Mouse (Mus musculus): ENCODE measurements around the gene Elane. TPM values are rescaled to one million over a fixed set of nuclear protein-coding genes. Genes with fewer than 3 reads are reported as not detected.

Gene Elane
- polyA plus RNA-seq (2014; fragmentation: Illumina TruSeq; extraction: RNeasy Lipid Tissue Mini Kit (QIAGEN cat#74804); ENCODE audit: low read depth, low replicate concordance): not detected

DNA sequence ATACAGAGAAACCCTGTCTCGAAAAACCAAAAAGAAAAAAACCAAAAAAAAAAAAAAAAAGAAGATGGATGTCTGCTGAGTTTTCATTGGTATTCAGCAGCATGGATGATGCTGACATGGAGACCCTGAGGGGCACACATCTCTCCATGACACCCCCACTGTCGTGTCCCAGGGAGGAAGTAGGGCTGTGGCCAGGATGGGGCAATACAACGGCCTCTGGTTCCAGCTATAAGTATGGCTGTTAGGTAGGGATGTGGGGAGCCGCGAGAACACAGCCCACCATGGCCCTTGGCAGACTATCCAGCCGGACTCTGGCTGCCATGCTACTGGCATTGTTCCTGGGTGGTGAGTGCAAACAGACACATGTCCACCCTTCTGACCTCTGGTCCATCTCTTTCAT lies at the start of gene Elane:
Elane (plus strand) TSS at position 194 of the 400 bp plus-strand sequence.

GRCm38 (mm10) chr10:79853860-79854795 lies 31.9 kb upstream of the Elane start, which contains the start of gene Ptbp1:
Ptbp1 (plus strand) TSS chr10:79854427.

DNA sequence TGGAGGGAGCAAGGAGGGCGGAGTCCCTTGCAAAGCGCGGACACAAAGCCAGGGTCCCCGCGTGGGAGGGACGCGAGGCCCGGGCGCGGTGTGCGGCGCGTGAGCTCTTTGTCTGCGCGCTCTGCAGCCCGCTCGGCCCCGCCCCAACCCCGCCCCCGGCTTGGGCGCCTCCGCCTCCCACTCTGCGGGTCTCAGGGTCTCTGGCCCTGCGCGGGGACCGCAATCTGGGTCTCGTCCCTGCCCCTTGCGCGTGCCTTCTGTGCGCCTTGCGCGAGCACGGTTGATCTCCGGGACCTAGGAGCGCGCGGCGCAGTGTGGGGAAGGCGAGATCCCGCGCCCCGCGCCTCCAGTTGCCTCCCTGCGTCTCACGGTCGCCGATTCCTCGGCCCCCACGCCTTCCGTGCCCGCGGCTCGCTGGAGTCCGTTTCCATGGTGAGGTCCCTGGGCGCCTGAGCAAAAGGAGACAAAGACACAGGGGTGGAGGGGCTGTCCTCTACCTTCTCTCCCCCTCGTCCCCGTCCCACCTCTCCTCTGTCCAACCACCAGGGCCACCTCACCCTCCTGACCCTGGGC lies 11.7 kb upstream of the Elane start, which contains the start of the genes Prtn3 and Plppr3:
Prtn3 (plus strand) TSS at position 187 of the 573 bp plus-strand sequence.
Plppr3 (minus strand) TSS at position 345 of the 573 bp plus-strand sequence.

GRCm38 (mm10) chr10:79890670-79891069 lies 4.6 kb downstream of the Elane start, which contains the start of gene Cfd:
Cfd (plus strand) TSS chr10:79890853.

GRCm38 (mm10) chr10:79908167-79909091 lies 22.4 kb downstream of the Elane start, which contains the start of gene Med16:
Med16 (minus strand) TSS chr10:79908923.

GRCm38 (mm10) chr10:79910556-79910955 lies 24.5 kb downstream of the Elane start, which contains the start of gene Gm26602:
Gm26602 (plus strand) TSS chr10:79910856.

DNA sequence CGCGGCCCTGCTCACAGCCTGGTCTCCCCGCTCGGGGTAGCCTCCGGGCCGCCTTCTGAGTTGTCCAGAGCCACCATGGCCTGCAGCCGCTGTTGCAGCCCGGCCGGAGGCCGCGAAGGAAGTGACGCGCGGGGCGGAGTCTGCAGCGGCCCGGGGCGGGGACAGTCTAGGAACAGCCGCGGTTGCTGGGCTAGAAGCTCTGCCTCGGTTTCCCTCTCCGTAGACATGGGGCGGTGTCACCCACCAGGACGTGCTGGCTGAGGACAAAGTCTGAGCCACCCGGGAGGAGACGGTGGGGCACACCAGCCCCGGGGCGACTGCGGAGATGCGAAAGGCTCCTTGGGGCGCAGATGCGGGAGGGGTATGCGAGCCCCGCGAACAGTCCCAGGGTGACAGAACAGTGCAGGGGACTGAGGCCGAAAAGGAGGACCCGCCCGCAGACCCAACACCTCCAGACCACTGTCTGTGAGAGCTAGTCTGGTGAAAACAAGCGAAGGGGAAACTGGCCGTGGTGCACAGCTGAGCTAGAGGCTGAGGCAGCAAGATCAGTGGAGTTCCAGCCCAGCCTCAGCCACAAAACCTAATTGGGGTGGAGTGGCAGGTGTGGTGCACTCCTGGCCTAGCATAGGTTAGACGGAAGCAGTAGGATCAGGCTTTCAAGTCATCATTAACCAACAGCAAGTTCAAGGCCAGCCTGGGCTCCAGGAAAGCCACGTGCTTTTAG lies 30.9 kb downstream of the Elane start, which contains the start of gene Kiss1r:
Kiss1r (plus strand) TSS at position 164 of the 724 bp plus-strand sequence.

GRCm38 (mm10) chr10:79920958-79921535 lies 35.0 kb downstream of the Elane start, which contains the start of gene R3hdm4:
R3hdm4 (minus strand) TSS chr10:79921208.

GRCm38 (mm10) chr10:79926491-79927323 lies 40.7 kb downstream of the Elane start, which contains the start of gene Arid3a:
Arid3a (plus strand) TSS chr10:79927043.

Other genes starting within 250 kb of the Elane start
- not detected for gene Shc2, start 248.3 kb upstream of the Elane start, polyA plus RNA-seq (2014; fragmentation: Illumina TruSeq; extraction: RNeasy Lipid Tissue Mini Kit (QIAGEN cat#74804); ENCODE audit: low read depth, low replicate concordance)
- gene Odf3l2, start 240.5 kb upstream of the Elane start, polyA plus RNA-seq (2014; fragmentation: Illumina TruSeq; extraction: RNeasy Lipid Tissue Mini Kit (QIAGEN cat#74804); ENCODE audit: low read depth, low replicate concordance): not detected
- not detected for gene Madcam1, start 221.7 kb upstream of the Elane start, polyA plus RNA-seq (2014; fragmentation: Illumina TruSeq; extraction: RNeasy Lipid Tissue Mini Kit (QIAGEN cat#74804); ENCODE audit: low read depth, low replicate concordance)
- gene Tpgs1, start 216.9 kb upstream of the Elane start, polyA plus RNA-seq (2014; fragmentation: Illumina TruSeq; extraction: RNeasy Lipid Tissue Mini Kit (QIAGEN cat#74804); ENCODE audit: low read depth, low replicate concordance): not detected
- not detected for gene Cdc34, start 204.1 kb upstream of the Elane start, polyA plus RNA-seq (2014; fragmentation: Illumina TruSeq; extraction: RNeasy Lipid Tissue Mini Kit (QIAGEN cat#74804); ENCODE audit: low read depth, low replicate concordance)
- not detected for gene Gzmm, start 197.2 kb upstream of the Elane start, polyA plus RNA-seq (2014; fragmentation: Illumina TruSeq; extraction: RNeasy Lipid Tissue Mini Kit (QIAGEN cat#74804); ENCODE audit: low read depth, low replicate concordance)
- 293 TPM for gene Bsg, start 181.8 kb upstream of the Elane start, polyA plus RNA-seq (2014; fragmentation: Illumina TruSeq; extraction: RNeasy Lipid Tissue Mini Kit (QIAGEN cat#74804); ENCODE audit: low read depth, low replicate concordance)
- not detected for gene Hcn2, start 169.6 kb upstream of the Elane start, polyA plus RNA-seq (2014; fragmentation: Illumina TruSeq; extraction: RNeasy Lipid Tissue Mini Kit (QIAGEN cat#74804); ENCODE audit: low read depth, low replicate concordance)
- gene Polrmt, start 139.7 kb upstream of the Elane start, polyA plus RNA-seq (2014; fragmentation: Illumina TruSeq; extraction: RNeasy Lipid Tissue Mini Kit (QIAGEN cat#74804); ENCODE audit: low read depth, low replicate concordance): 4.2 TPM
- not detected for gene Fgf22, start 131.2 kb upstream of the Elane start, polyA plus RNA-seq (2014; fragmentation: Illumina TruSeq; extraction: RNeasy Lipid Tissue Mini Kit (QIAGEN cat#74804); ENCODE audit: low read depth, low replicate concordance)
- 0.36 TPM for gene Rnf126, start 119.3 kb upstream of the Elane start, polyA plus RNA-seq (2014; fragmentation: Illumina TruSeq; extraction: RNeasy Lipid Tissue Mini Kit (QIAGEN cat#74804); ENCODE audit: low read depth, low replicate concordance)
- 2.6 TPM for gene Fstl3, start 109.0 kb upstream of the Elane start, polyA plus RNA-seq (2014; fragmentation: Illumina TruSeq; extraction: RNeasy Lipid Tissue Mini Kit (QIAGEN cat#74804); ENCODE audit: low read depth, low replicate concordance)
- gene Prss57, start 95.3 kb upstream of the Elane start, polyA plus RNA-seq (2014; fragmentation: Illumina TruSeq; extraction: RNeasy Lipid Tissue Mini Kit (QIAGEN cat#74804); ENCODE audit: low read depth, low replicate concordance): not detected
- gene Palm, start 92.7 kb upstream of the Elane start, polyA plus RNA-seq (2014; fragmentation: Illumina TruSeq; extraction: RNeasy Lipid Tissue Mini Kit (QIAGEN cat#74804); ENCODE audit: low read depth, low replicate concordance): 1.1 TPM
- 0.49 TPM for gene Misp, start 65.3 kb upstream of the Elane start, polyA plus RNA-seq (2014; fragmentation: Illumina TruSeq; extraction: RNeasy Lipid Tissue Mini Kit (QIAGEN cat#74804); ENCODE audit: low read depth, low replicate concordance)
- gene Ptbp1, start 31.8 kb upstream of the Elane start, polyA plus RNA-seq (2014; fragmentation: Illumina TruSeq; extraction: RNeasy Lipid Tissue Mini Kit (QIAGEN cat#74804); ENCODE audit: low read depth, low replicate concordance): 40.9 TPM
- gene Prtn3, start 11.8 kb upstream of the Elane start, polyA plus RNA-seq (2014; fragmentation: Illumina TruSeq; extraction: RNeasy Lipid Tissue Mini Kit (QIAGEN cat#74804); ENCODE audit: low read depth, low replicate concordance): not detected
- not detected for gene Plppr3, start 11.6 kb upstream of the Elane start, polyA plus RNA-seq (2014; fragmentation: Illumina TruSeq; extraction: RNeasy Lipid Tissue Mini Kit (QIAGEN cat#74804); ENCODE audit: low read depth, low replicate concordance)
- not detected for gene Cfd, start 4.6 kb downstream of the Elane start, polyA plus RNA-seq (2014; fragmentation: Illumina TruSeq; extraction: RNeasy Lipid Tissue Mini Kit (QIAGEN cat#74804); ENCODE audit: low read depth, low replicate concordance)
- 0.20 TPM for gene Med16, start 22.7 kb downstream of the Elane start, polyA plus RNA-seq (2014; fragmentation: Illumina TruSeq; extraction: RNeasy Lipid Tissue Mini Kit (QIAGEN cat#74804); ENCODE audit: low read depth, low replicate concordance)
- gene Gm26602, start 24.6 kb downstream of the Elane start, polyA plus RNA-seq (2014; fragmentation: Illumina TruSeq; extraction: RNeasy Lipid Tissue Mini Kit (QIAGEN cat#74804); ENCODE audit: low read depth, low replicate concordance): not detected
- 0.16 TPM for gene Kiss1r, start 30.7 kb downstream of the Elane start, polyA plus RNA-seq (2014; fragmentation: Illumina TruSeq; extraction: RNeasy Lipid Tissue Mini Kit (QIAGEN cat#74804); ENCODE audit: low read depth, low replicate concordance)
- 6.4 TPM for gene R3hdm4, start 35.0 kb downstream of the Elane start, polyA plus RNA-seq (2014; fragmentation: Illumina TruSeq; extraction: RNeasy Lipid Tissue Mini Kit (QIAGEN cat#74804); ENCODE audit: low read depth, low replicate concordance)
- gene Arid3a, start 40.8 kb downstream of the Elane start, polyA plus RNA-seq (2014; fragmentation: Illumina TruSeq; extraction: RNeasy Lipid Tissue Mini Kit (QIAGEN cat#74804); ENCODE audit: low read depth, low replicate concordance): 3.1 TPM
- 1.7 TPM for gene Wdr18, start 73.9 kb downstream of the Elane start, polyA plus RNA-seq (2014; fragmentation: Illumina TruSeq; extraction: RNeasy Lipid Tissue Mini Kit (QIAGEN cat#74804); ENCODE audit: low read depth, low replicate concordance)
- gene Grin3b, start 84.5 kb downstream of the Elane start, polyA plus RNA-seq (2014; fragmentation: Illumina TruSeq; extraction: RNeasy Lipid Tissue Mini Kit (QIAGEN cat#74804); ENCODE audit: low read depth, low replicate concordance): not detected
- 0.40 TPM for gene Tmem259, start 98.1 kb downstream of the Elane start, polyA plus RNA-seq (2014; fragmentation: Illumina TruSeq; extraction: RNeasy Lipid Tissue Mini Kit (QIAGEN cat#74804); ENCODE audit: low read depth, low replicate concordance)
- gene Cnn2, start 102.3 kb downstream of the Elane start, polyA plus RNA-seq (2014; fragmentation: Illumina TruSeq; extraction: RNeasy Lipid Tissue Mini Kit (QIAGEN cat#74804); ENCODE audit: low read depth, low replicate concordance): 3.0 TPM
- 0.12 TPM for gene Abca7, start 110.2 kb downstream of the Elane start, polyA plus RNA-seq (2014; fragmentation: Illumina TruSeq; extraction: RNeasy Lipid Tissue Mini Kit (QIAGEN cat#74804); ENCODE audit: low read depth, low replicate concordance)
- not detected for gene Arhgap45, start 130.4 kb downstream of the Elane start, polyA plus RNA-seq (2014; fragmentation: Illumina TruSeq; extraction: RNeasy Lipid Tissue Mini Kit (QIAGEN cat#74804); ENCODE audit: low read depth, low replicate concordance)
- 0.32 TPM for gene Polr2e, start 153.5 kb downstream of the Elane start, polyA plus RNA-seq (2014; fragmentation: Illumina TruSeq; extraction: RNeasy Lipid Tissue Mini Kit (QIAGEN cat#74804); ENCODE audit: low read depth, low replicate concordance)
- gene Gpx4, start 160.9 kb downstream of the Elane start, polyA plus RNA-seq (2014; fragmentation: Illumina TruSeq; extraction: RNeasy Lipid Tissue Mini Kit (QIAGEN cat#74804); ENCODE audit: low read depth, low replicate concordance): 92.2 TPM
- 0.24 TPM for gene Sbno2, start 219.3 kb downstream of the Elane start, polyA plus RNA-seq (2014; fragmentation: Illumina TruSeq; extraction: RNeasy Lipid Tissue Mini Kit (QIAGEN cat#74804); ENCODE audit: low read depth, low replicate concordance)
- gene Stk11, start 229.6 kb downstream of the Elane start, polyA plus RNA-seq (2014; fragmentation: Illumina TruSeq; extraction: RNeasy Lipid Tissue Mini Kit (QIAGEN cat#74804); ENCODE audit: low read depth, low replicate concordance): 3.9 TPM

All from kidney, adult 10 weeks (tissue).